8 mouse cellular contexts compared by ENCODE assay signal in genomic region chr5:124483655-124484396, GRCm38 (mm10). TPM values are rescaled to one million over a fixed set of nuclear protein-coding genes. Genes with fewer than 3 reads are reported as not detected.
DNase-seq lines count a peak whose midpoint lies in the region; ATAC-seq and TF ChIP-seq lines count a peak whose summit lies in the region.

No protein-coding gene starts in this region.

- peaks cover 7% of the 10 kb centered on the region; the same call in 1 of the 2 replicates for H3K4me1 ChIP-seq in kidney, postnatal 0 days (replicated peaks; ENCODE audit: insufficient read depth, low read length)
- H3K4me1 ChIP-seq in bone marrow, adult 2 months (ENCODE audit: control insufficient read depth, insufficient read depth, low read length), result no peaks in the 10 kb centered on the region; the same call in 1 of the 2 replicates
- H3K4me1 ChIP-seq in hindbrain, embryonic 10.5 days (replicated peaks), result peaks cover 18% of the 10 kb centered on the region
- peaks cover 54% of the 10 kb centered on the region for H3K4me1 ChIP-seq in megakaryocyte, embryonic 14.5 days

- no peak for TF ChIP-seq POLR2A in bone marrow, adult 2 months (IDR thresholded peaks at IDR 0.05; ENCODE audit: borderline replicate concordance, control insufficient read depth, low read depth, low read length)

- peak overlapping the region; percentile 98 for H3K27ac ChIP-seq in kidney, postnatal 0 days
- H3K27ac ChIP-seq in bone marrow, adult 2 months (ENCODE audit: control insufficient read depth, insufficient read depth, low read depth, low read length, poor library complexity), result peak overlapping the region; percentile 98
- H3K27ac ChIP-seq in hindbrain, embryonic 10.5 days, result peak overlapping the region; percentile 99

- H3K9ac ChIP-seq in kidney, postnatal 0 days (ENCODE audit: low read depth, low read length), result peak overlapping the region; percentile 84

- H3K4me3 ChIP-seq in kidney, postnatal 0 days (replicated peaks; ENCODE audit: low read depth, low read length), result peak overlapping the region; percentile 66
- peak overlapping the region; percentile 90 for H3K4me3 ChIP-seq in bone marrow, adult 2 months (replicated peaks; ENCODE audit: control insufficient read depth, low read depth, low read length)
- peak overlapping the region; percentile 80 for H3K4me3 ChIP-seq in hindbrain, embryonic 10.5 days
- H3K4me3 ChIP-seq in megakaryocyte, embryonic 14.5 days (replicated peaks), result peak overlapping the region; percentile 98

- no peaks in the 10 kb centered on the region for H3K36me3 ChIP-seq in kidney, postnatal 0 days (ENCODE audit: insufficient read depth, low read length)
- H3K36me3 ChIP-seq in hindbrain, embryonic 10.5 days, result peaks cover 23% of the 10 kb centered on the region
- peaks cover 29% of the 10 kb centered on the region for H3K36me3 ChIP-seq in megakaryocyte, embryonic 14.5 days (replicated peaks; ENCODE audit: low read length)

- DNase-seq in kidney, postnatal 0 days (ENCODE audit: low spot score), result no peak
- DNase-seq in kidney, postnatal 36 days, result no peak
- DNase-seq in hindbrain, embryonic 10.5 days (ENCODE audit: low spot score), result no peak
- no peak for DNase-seq in layer of hippocampus, adult 8-10 months (ENCODE audit: low spot score in 2 of 2)
- DNase-seq in testis, postnatal 10 days (ENCODE audit: low spot score), result no peak
- DNase-seq in adrenal gland, postnatal 4 days (ENCODE audit: low spot score in 2 of 2), result no peak

- no peaks in the 10 kb centered on the region for H3K9me3 ChIP-seq in kidney, postnatal 0 days (replicated peaks; ENCODE audit: low read length)
- no peaks in the 10 kb centered on the region for H3K9me3 ChIP-seq in hindbrain, embryonic 10.5 days
- H3K9me3 ChIP-seq in megakaryocyte, embryonic 14.5 days, result no peaks in the 10 kb centered on the region

- H3K27me3 ChIP-seq in kidney, postnatal 0 days (ENCODE audit: insufficient read depth, low read length), result no peaks in the 10 kb centered on the region
- H3K27me3 ChIP-seq in hindbrain, embryonic 10.5 days (ENCODE audit: insufficient read depth, poor library complexity, severe bottlenecking), result no peaks in the 10 kb centered on the region
- H3K27me3 ChIP-seq in megakaryocyte, embryonic 14.5 days (replicated peaks), result no peaks in the 10 kb centered on the region

- WGBS in kidney, postnatal 0 days, result 6% methylated on average over 15 of the region's 15 CpGs
- 6% methylated on average over 15 of the region's 15 CpGs for WGBS in bone marrow, adult 2 months
- 9% methylated on average over 15 of the region's 15 CpGs for WGBS in hindbrain, embryonic 10.5 days

- TF ChIP-seq CTCF in kidney, postnatal 0 days (IDR thresholded peaks at IDR 0.05; ENCODE audit: low read depth), result peak; percentile 27; the same call in 1 of the 2 replicates
- no peak for TF ChIP-seq CTCF in bone marrow, adult 2 months (IDR thresholded peaks at IDR 0.05; ENCODE audit: control insufficient read depth, insufficient read depth, low read length)

- peak; percentile 41 for ATAC-seq in kidney, postnatal 0 days (replicated peaks; ENCODE audit: low FRiP score, low read depth)

- H3K4me2 ChIP-seq in kidney, postnatal 0 days (ENCODE audit: low read length), result peak overlapping the region; percentile 51

RNA-seq across cellular contexts. Expression of gene Snrnp35, which starts 0.9 kb away (rescaled TPM):
- 17.1 and 21.3 TPM in 2 replicates for polyA plus RNA-seq in kidney, postnatal 0 days (2015; fragmentation: Nextera tagmentation; extraction: Ambion mirVana)
- polyA plus RNA-seq in bone marrow, adult 2 months (2011; ENCODE audit: insufficient read depth, insufficient read length, low replicate concordance, missing spikeins), result 12.7 and 24.2 TPM in 2 replicates
- polyA plus RNA-seq in hindbrain, embryonic 10.5 days (2016; fragmentation: Nextera tagmentation; extraction: Ambion mirVana), result 29.7 and 35.4 TPM in 2 replicates
- polyA plus RNA-seq in megakaryocyte, embryonic 14.5 days (2012; ENCODE audit: insufficient read depth, low replicate concordance), result 8.7 and 27.1 TPM in 2 replicates
- 10 to 100 TPM; 25.7 to 31.5 (median 28.6) TPM for total RNA-seq in layer of hippocampus, adult 8-10 months (2022)
- total RNA-seq in adrenal gland, postnatal 4 days (2021), result 10 to 100 TPM; 17.6 to 22.7 TPM

RNA-seq across cellular contexts. Expression of gene Rilpl2, which starts 5.7 kb away (rescaled TPM):
- 41.9 and 44.7 TPM in 2 replicates for polyA plus RNA-seq in kidney, postnatal 0 days (2015; fragmentation: Nextera tagmentation; extraction: Ambion mirVana)
- polyA plus RNA-seq in bone marrow, adult 2 months (2011; ENCODE audit: insufficient read depth, insufficient read length, low replicate concordance, missing spikeins), result 13.5 and 18.3 TPM in 2 replicates
- polyA plus RNA-seq in hindbrain, embryonic 10.5 days (2016; fragmentation: Nextera tagmentation; extraction: Ambion mirVana), result 21.5 and 23.1 TPM in 2 replicates
- 26.5 and 65.3 TPM in 2 replicates for polyA plus RNA-seq in megakaryocyte, embryonic 14.5 days (2012; ENCODE audit: insufficient read depth, low replicate concordance)
- total RNA-seq in layer of hippocampus, adult 8-10 months (2022), result 10 to 100 TPM; 15.5 to 21.0 (median 17.2) TPM
- total RNA-seq in adrenal gland, postnatal 4 days (2021), result 10 to 100 TPM; 27.3 to 31.4 TPM

RNA-seq across cellular contexts. Expression of gene Kmt5a, which starts 44.1 kb away (rescaled TPM):
- polyA plus RNA-seq in kidney, postnatal 0 days (2015; fragmentation: Nextera tagmentation; extraction: Ambion mirVana), result 32.8 and 47.5 TPM in 2 replicates
- polyA plus RNA-seq in bone marrow, adult 2 months (2011; ENCODE audit: insufficient read depth, insufficient read length, low replicate concordance, missing spikeins), result 100.0 and 137 TPM in 2 replicates
- 34.3 and 43.7 TPM in 2 replicates for polyA plus RNA-seq in hindbrain, embryonic 10.5 days (2016; fragmentation: Nextera tagmentation; extraction: Ambion mirVana)
- 134 and 294 TPM in 2 replicates for polyA plus RNA-seq in megakaryocyte, embryonic 14.5 days (2012; ENCODE audit: insufficient read depth, low replicate concordance)
- 10 to 100 TPM; 58.2 to 72.4 (median 64.4) TPM for total RNA-seq in layer of hippocampus, adult 8-10 months (2022)
- 100 to 1,000 TPM in 1 of 2 experiments, 10 to 100 TPM in 1; 97.9 to 105 TPM for total RNA-seq in adrenal gland, postnatal 4 days (2021)

RNA-seq across cellular contexts. Expression of gene Rilpl1, which starts 47.4 kb away (rescaled TPM):
- 24.2 and 27.2 TPM in 2 replicates for polyA plus RNA-seq in kidney, postnatal 0 days (2015; fragmentation: Nextera tagmentation; extraction: Ambion mirVana)
- polyA plus RNA-seq in bone marrow, adult 2 months (2011; ENCODE audit: insufficient read depth, insufficient read length, low replicate concordance, missing spikeins), result 1.4 and 6.2 TPM in 2 replicates
- 19.6 and 22.8 TPM in 2 replicates for polyA plus RNA-seq in hindbrain, embryonic 10.5 days (2016; fragmentation: Nextera tagmentation; extraction: Ambion mirVana)
- 0.75 and 11.4 TPM in 2 replicates for polyA plus RNA-seq in megakaryocyte, embryonic 14.5 days (2012; ENCODE audit: insufficient read depth, low replicate concordance)
- total RNA-seq in layer of hippocampus, adult 8-10 months (2022), result 10 to 100 TPM; 67.1 to 69.2 (median 68.8) TPM
- total RNA-seq in adrenal gland, postnatal 4 days (2021), result 10 to 100 TPM; 23.0 TPM

RNA-seq across cellular contexts. Expression of gene Tmed2, which starts 56.7 kb away (rescaled TPM):
- 561 and 572 TPM in 2 replicates for polyA plus RNA-seq in kidney, postnatal 0 days (2015; fragmentation: Nextera tagmentation; extraction: Ambion mirVana)
- polyA plus RNA-seq in bone marrow, adult 2 months (2011; ENCODE audit: insufficient read depth, insufficient read length, low replicate concordance, missing spikeins), result 117 TPM in 2 replicates
- polyA plus RNA-seq in hindbrain, embryonic 10.5 days (2016; fragmentation: Nextera tagmentation; extraction: Ambion mirVana), result 396 and 457 TPM in 2 replicates
- 72.2 and 125 TPM in 2 replicates for polyA plus RNA-seq in megakaryocyte, embryonic 14.5 days (2012; ENCODE audit: insufficient read depth, low replicate concordance)
- 100 to 1,000 TPM; 100 to 117 (median 109) TPM for total RNA-seq in layer of hippocampus, adult 8-10 months (2022)
- 100 to 1,000 TPM; 199 to 213 TPM for total RNA-seq in adrenal gland, postnatal 4 days (2021)
